Mouse (Mus musculus) MEL (cell line): ENCODE data around the gene 1110017D15Rik. TPM values are rescaled to one million over a fixed set of nuclear protein-coding genes. Genes with fewer than 3 reads are reported as not detected.

Source experiments
- DNase-seq: peaks from one replicate; pipeline ENCODE4 v3.0.0; 2011; ENCODE audit warnings: low read depth, low spot score
- H3K27ac ChIP-seq: 2 replicates; pipeline ENCODE4 v1.5.1; 2012; ENCODE audit warnings: low read depth, mild to moderate bottlenecking, control low read depth, low read length, moderate library complexity; ENCODE audit not compliant: control insufficient read depth
- H3K27me3 ChIP-seq, 2 experiments: fragments of 150-350 bp in 1 of 2; sonication (generic) in 1 of 2; 2 replicates each; pipeline ENCODE4 v1.6.1; 2012; ENCODE audit warnings: low read length in 2 of 2, mild to moderate bottlenecking in 2 of 2, improper control_type of control experiment in 1 of 2, moderate library complexity in 1 of 2; ENCODE audit not compliant: insufficient read depth in 2 of 2, control insufficient read depth in 1 of 2
- H3K36me3 ChIP-seq, 2 experiments: 2 replicates each; pipeline ENCODE4 v1.6.1; 2012 to 2014; ENCODE audit warnings: low read length in 2 of 2, improper control_type of control experiment in 1 of 2, inconsistent platforms in 1 of 2, mild to moderate bottlenecking in 1 of 2; ENCODE audit not compliant: insufficient read depth in 2 of 2, control insufficient read depth in 1 of 2
- H3K4me1 ChIP-seq, 2 experiments: fragments of 150-350 bp in 1 of 2; sonication (generic) in 1 of 2; 2 replicates each; pipeline ENCODE4 v1.6.1; 2012; ENCODE audit warnings: low read length in 2 of 2, improper control_type of control experiment in 1 of 2, mild to moderate bottlenecking in 1 of 2; ENCODE audit not compliant: insufficient read depth in 2 of 2, control insufficient read depth in 1 of 2
- H3K4me3 ChIP-seq, 2 experiments: fragments of 150-350 bp in 1 of 2; sonication (generic) in 1 of 2; 2 replicates each; pipeline ENCODE4 v1.5.1; 2012; ENCODE audit warnings: low read depth in 2 of 2, low read length in 2 of 2, mild to moderate bottlenecking in 2 of 2, moderate library complexity in 2 of 2, control low read depth in 1 of 2, improper control_type of control experiment in 1 of 2; ENCODE audit not compliant: control insufficient read depth in 1 of 2, insufficient read depth in 1 of 2
- H3K79me2 ChIP-seq: 2 replicates; pipeline ENCODE4 v1.6.1; 2012; ENCODE audit warnings: mild to moderate bottlenecking, low read length, moderate library complexity; ENCODE audit not compliant: control insufficient read depth, poor library complexity, insufficient read depth
- H3K9ac ChIP-seq: 2 replicates; pipeline ENCODE4 v1.6.1; 2012; ENCODE audit warnings: low read depth, mild to moderate bottlenecking, control low read depth, low read length, moderate library complexity; ENCODE audit not compliant: control insufficient read depth, poor library complexity, severe bottlenecking
- H3K9me3 ChIP-seq: fragments of 150-350 bp; sonication (generic); replicated peaks from 2 replicates; pipeline ENCODE4 v1.6.1; 2012; ENCODE audit warnings: mild to moderate bottlenecking, low read length, improper control_type of control experiment, moderate library complexity; ENCODE audit not compliant: insufficient read depth
- BHLHE40 ChIP-seq: IDR thresholded peaks from 2 replicates; pipeline ENCODE4 v1.6.1; 2012; ENCODE audit warnings: low read depth, mild to moderate bottlenecking, inconsistent platforms, low read length, improper control_type of control experiment, borderline replicate concordance
- CHD2 ChIP-seq: IDR thresholded peaks from 2 replicates; pipeline ENCODE4 v1.6.1; 2011; ENCODE audit warnings: low read length, improper control_type of control experiment
- CTCF ChIP-seq, 3 experiments: IDR thresholded peaks in 2 of 3; conservative IDR thresholded peaks in 1 of 3; 2 replicates each; pipeline ENCODE4 v1.5.1; 2011 to 2012; ENCODE audit warnings: low read length in 3 of 3, low read depth in 2 of 3, mild to moderate bottlenecking in 2 of 3, improper control_type of control experiment in 1 of 3, inconsistent platforms in 1 of 3, mixed read lengths in 1 of 3, moderate library complexity in 1 of 3; ENCODE audit not compliant: control insufficient read depth in 1 of 3, insufficient read depth in 1 of 3, poor library complexity in 1 of 3, severe bottlenecking in 1 of 3
- E2F4 ChIP-seq: IDR thresholded peaks from 2 replicates; pipeline ENCODE4 v1.6.1; 2011; ENCODE audit warnings: low read depth, low read length, improper control_type of control experiment, borderline replicate concordance
- ETS1 ChIP-seq: IDR thresholded peaks from 2 replicates; pipeline ENCODE4 v1.6.1; 2012; ENCODE audit warnings: low read depth, mild to moderate bottlenecking, inconsistent platforms, low read length, improper control_type of control experiment, moderate library complexity
- GATA1 ChIP-seq: IDR thresholded peaks from 2 replicates; pipeline ENCODE4 v1.6.1; 2011; ENCODE audit warnings: low read depth, low read length, improper control_type of control experiment
- HCFC1 ChIP-seq: IDR thresholded peaks from 2 replicates; pipeline ENCODE4 v1.6.1; 2012; ENCODE audit warnings: low read depth, mild to moderate bottlenecking, inconsistent platforms, low read length, improper control_type of control experiment, moderate library complexity
- KAT2A ChIP-seq: conservative IDR thresholded peaks from 2 replicates; pipeline ENCODE4 v1.6.1; 2012; ENCODE audit warnings: low read depth, low read length, improper control_type of control experiment, inconsistent platforms
- MAFK ChIP-seq: IDR thresholded peaks from 2 replicates; pipeline ENCODE4 v1.6.1; 2011; ENCODE audit warnings: low read depth, mild to moderate bottlenecking, low read length, improper control_type of control experiment, borderline replicate concordance
- MAX ChIP-seq: IDR thresholded peaks from 2 replicates; pipeline ENCODE4 v1.6.1; 2011; ENCODE audit warnings: low read length, improper control_type of control experiment
- MAZ ChIP-seq: IDR thresholded peaks from 2 replicates; pipeline ENCODE4 v1.6.1; 2012; ENCODE audit warnings: low read depth, mild to moderate bottlenecking, inconsistent platforms, low read length, improper control_type of control experiment
- MXI1 ChIP-seq: IDR thresholded peaks from 2 replicates; pipeline ENCODE4 v1.6.1; 2011; ENCODE audit warnings: mild to moderate bottlenecking, low read depth, low read length, improper control_type of control experiment
- NELFE ChIP-seq: IDR thresholded peaks from 2 replicates; pipeline ENCODE4 v1.6.1; 2011; ENCODE audit warnings: low read depth, low read length, improper control_type of control experiment
- NRF1 ChIP-seq: IDR thresholded peaks from 2 replicates; pipeline ENCODE4 v1.6.1; 2014; ENCODE audit warnings: low read depth, mild to moderate bottlenecking, inconsistent platforms, low read length, improper control_type of control experiment, moderate library complexity; ENCODE audit not compliant: poor library complexity, insufficient read depth, severe bottlenecking
- POLR2A ChIP-seq, 2 experiments: IDR thresholded peaks; 2 replicates each; pipeline ENCODE4 v1.6.1; 2011 to 2012; ENCODE audit warnings: low read length in 2 of 2, mild to moderate bottlenecking in 2 of 2, control low read depth in 1 of 2, improper control_type of control experiment in 1 of 2, low read depth in 1 of 2, moderate library complexity in 1 of 2; ENCODE audit not compliant: control insufficient read depth in 1 of 2, insufficient read depth in 1 of 2, poor library complexity in 1 of 2
- POLR2AphosphoS2 ChIP-seq: IDR thresholded peaks from 2 replicates; pipeline ENCODE4 v1.6.1; 2011; ENCODE audit warnings: low read length, improper control_type of control experiment
- RAD21 ChIP-seq: IDR thresholded peaks from 2 replicates; pipeline ENCODE4 v1.6.1; 2011; ENCODE audit warnings: mild to moderate bottlenecking, low read depth, low read length, improper control_type of control experiment
- RCOR1 ChIP-seq: IDR thresholded peaks from 2 replicates; pipeline ENCODE4 v1.6.1; 2012; ENCODE audit warnings: low read depth, mild to moderate bottlenecking, inconsistent platforms, low read length, improper control_type of control experiment
- SIN3A ChIP-seq: IDR thresholded peaks from 2 replicates; pipeline ENCODE4 v1.6.1; 2012; ENCODE audit warnings: low read length, improper control_type of control experiment, inconsistent platforms
- SMC3 ChIP-seq: IDR thresholded peaks from 2 replicates; pipeline ENCODE4 v1.6.1; 2011; ENCODE audit warnings: low read depth, low read length, improper control_type of control experiment
- TAL1 ChIP-seq: IDR thresholded peaks from 2 replicates; pipeline ENCODE4 v1.6.1; 2012; ENCODE audit warnings: mild to moderate bottlenecking, inconsistent platforms, low read length, moderate library complexity, mixed read lengths
- TCF12 ChIP-seq: IDR thresholded peaks from 2 replicates; pipeline ENCODE4 v1.6.1; 2014; ENCODE audit warnings: low read depth, mild to moderate bottlenecking, inconsistent platforms, low read length, improper control_type of control experiment, moderate library complexity
- USF1 ChIP-seq: IDR thresholded peaks from 2 replicates; pipeline ENCODE4 v1.6.1; 2014; ENCODE audit warnings: low read depth, mild to moderate bottlenecking, inconsistent platforms, low read length, improper control_type of control experiment, moderate library complexity
- USF2 ChIP-seq, 2 experiments: IDR thresholded peaks; 2 replicates each; pipeline ENCODE4 v1.6.1; 2011 to 2012; ENCODE audit warnings: improper control_type of control experiment in 2 of 2, low read length in 2 of 2, borderline replicate concordance in 1 of 2, inconsistent platforms in 1 of 2, low read depth in 1 of 2, mild to moderate bottlenecking in 1 of 2; ENCODE audit not compliant: insufficient read depth in 1 of 2
- ZKSCAN1 ChIP-seq: IDR thresholded peaks from 2 replicates; pipeline ENCODE4 v1.6.1; 2012; ENCODE audit warnings: low read depth, mild to moderate bottlenecking, inconsistent platforms, low read length, improper control_type of control experiment, moderate library complexity
- ZNF384 ChIP-seq: IDR thresholded peaks from 2 replicates; pipeline ENCODE4 v1.6.1; 2012; ENCODE audit warnings: low read depth, mild to moderate bottlenecking, inconsistent platforms, low read length, improper control_type of control experiment
- polyA plus RNA-seq, 2 experiments: library from polyadenylated mRNA; stranded (reverse) in 1 of 2; unstranded in 1 of 2; fragments of >175 nt in 1 of 2; fragments of >200 nt in 1 of 2; gene quantifications; 2 replicates each; pipeline versions ENCODE4 v1.2.1 to v1.2.4; 2012; ENCODE audit warnings: low replicate concordance in 2 of 2, low read depth in 1 of 2; ENCODE audit not compliant: insufficient read length in 2 of 2, insufficient read depth in 1 of 2, missing spikeins in 1 of 2
- total RNA-seq: library from RNA; depleted of rRNA; stranded (reverse); fragments of 300-350 nt; gene quantifications from 2 replicates; pipeline ENCODE4 v1.2.3, GENCODE M21; 2012

Gene 1110017D15Rik
- total and polyA plus RNA-seq, 3 experiments, result 0.21 TPM; not detected in 2

- Histone ChIP-seq H3K27ac (no peak overlapping the region), H3K4me1 (peaks cover 0 to 6% of the 10 kb centered on the region in 2 experiments; a peak in 2 of 4 replicates), H3K4me3 (no peak overlapping the region), H3K79me2 (no peaks in the 10 kb centered on the region), H3K27me3 (no peaks in the 10 kb centered on the region), H3K9ac (no peak overlapping the region), H3K9me3 (no peaks in the 10 kb centered on the region), H3K36me3 (no peaks in the 10 kb centered on the region)
- no peak for TF ChIP-seq TAL1
- TF ChIP-seq USF1, result no peak
- TF ChIP-seq ZKSCAN1, result no peak
- no peak for TF ChIP-seq BHLHE40
- no peak for TF ChIP-seq KAT2A
- TF ChIP-seq MAX, result no peak
- TF ChIP-seq TCF12, result no peak
- TF ChIP-seq CTCF (IDR thresholded peaks at IDR 0.05 in 2 of 3, conservative IDR thresholded peaks at IDR 0.05 in 1 of 3; ENCODE audit: control insufficient read depth in 1 of 3, insufficient read depth in 1 of 3, low read depth in 2 of 3, low read length in 3 of 3, poor library complexity in 1 of 3, severe bottlenecking in 1 of 3), result no peak
- TF ChIP-seq HCFC1, result no peak
- TF ChIP-seq ZNF384, result no peak
- no peak for TF ChIP-seq GATA1
- no peak for DNase-seq
Observed at GRCm38 (mm10) chr4:41547086-41547485, 30.0 kb upstream of the 1110017D15Rik start.

GRCm38 (mm10) chr4:41545985-41546384 lies 28.9 kb upstream of the 1110017D15Rik start:
- no peaks in the 10 kb centered on the region for H3K36me3 ChIP-seq
- H3K4me3 ChIP-seq, result no peak overlapping the region
- no peaks in the 10 kb centered on the region for H3K9me3 ChIP-seq
- H3K79me2 ChIP-seq, result no peaks in the 10 kb centered on the region
- H3K9ac ChIP-seq, result no peak overlapping the region
- H3K4me1 ChIP-seq, result peaks cover 0 to 6% of the 10 kb centered on the region in 2 experiments; a peak in 2 of 4 replicates
- peak; percentile 52 for DNase-seq
- no peaks in the 10 kb centered on the region for H3K27me3 ChIP-seq
- TF ChIP-seq MAFK, result no peak
- TF ChIP-seq HCFC1, result no peak
- TF ChIP-seq TAL1, result no peak
- 0 out of 2 replicates have a peak, but pooled peaks have one; percentile 16 for TF ChIP-seq SIN3A
- no peak for TF ChIP-seq E2F4
- no peak for TF ChIP-seq MAZ
- no peak for TF ChIP-seq TCF12
- no peak for TF ChIP-seq POLR2A (IDR thresholded peaks at IDR 0.05; ENCODE audit: control insufficient read depth in 1 of 2, insufficient read depth in 1 of 2, low read depth in 1 of 2, low read length in 2 of 2, poor library complexity in 1 of 2)
- no peak overlapping the region for H3K27ac ChIP-seq

DNA sequence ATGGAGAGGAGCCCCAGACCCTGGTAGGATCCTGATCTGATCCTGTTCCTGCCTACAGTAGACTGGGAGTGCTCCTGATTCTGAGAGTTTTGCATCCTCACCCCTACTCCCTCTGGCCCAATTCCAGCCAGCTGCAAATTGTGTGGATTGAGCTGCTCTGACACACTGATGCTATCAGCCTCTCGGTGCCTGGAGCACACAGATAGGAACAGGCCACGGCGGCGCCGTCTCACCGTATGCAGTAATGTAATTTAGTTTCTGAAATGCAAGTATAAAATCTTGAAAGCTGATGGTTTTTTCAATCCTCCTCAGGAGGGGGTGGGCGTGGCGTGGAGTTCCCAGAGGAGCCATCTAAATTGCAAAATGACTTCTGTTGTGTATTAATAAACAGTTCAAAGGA lies 25.0 kb upstream of the 1110017D15Rik start:
- no peaks in the 10 kb centered on the region for H3K79me2 ChIP-seq
- peak; percentile 64 for DNase-seq
- no peaks in the 10 kb centered on the region for H3K27me3 ChIP-seq
- H3K4me3 ChIP-seq, result no peak overlapping the region
- peaks cover 0 to 6% of the 10 kb centered on the region in 2 experiments; a peak in 2 of 4 replicates for H3K4me1 ChIP-seq
- H3K9ac ChIP-seq, result no peak overlapping the region
- no peaks in the 10 kb centered on the region for H3K9me3 ChIP-seq
- no peak overlapping the region for H3K27ac ChIP-seq
- H3K36me3 ChIP-seq, result no peaks in the 10 kb centered on the region
- TF ChIP-seq POLR2AphosphoS2 (no peak), NRF1 (no peak), USF2 (IDR thresholded peaks at IDR 0.05; ENCODE audit: borderline replicate concordance in 1 of 2, insufficient read depth in 1 of 2, low read depth in 1 of 2, low read length in 2 of 2) (no peak), RAD21 (no peak), NELFE (no peak), ETS1 (0 out of 2 replicates have a peak, but pooled peaks have one; percentile 44), TAL1 (peak; percentile 47), CTCF (IDR thresholded peaks at IDR 0.05 in 2 of 3, conservative IDR thresholded peaks at IDR 0.05 in 1 of 3; ENCODE audit: control insufficient read depth in 1 of 3, insufficient read depth in 1 of 3, low read depth in 2 of 3, low read length in 3 of 3, poor library complexity in 1 of 3, severe bottlenecking in 1 of 3) (no peak), SMC3 (no peak), RCOR1 (no peak), TCF12 (peak; percentile 79; the same call in 1 of the 2 replicates), CHD2 (no peak), MXI1 (no peak), GATA1 (peak; percentile 66)
